Mouse (Mus musculus): ENCODE measurements at regions not wholly inside any gene's neighbourhood (a gene's known extent, or its start where the extent isn't known, plus 50 kb on each side); places are given as distances from the start of the nearest gene placed in this dataset.

DNA sequence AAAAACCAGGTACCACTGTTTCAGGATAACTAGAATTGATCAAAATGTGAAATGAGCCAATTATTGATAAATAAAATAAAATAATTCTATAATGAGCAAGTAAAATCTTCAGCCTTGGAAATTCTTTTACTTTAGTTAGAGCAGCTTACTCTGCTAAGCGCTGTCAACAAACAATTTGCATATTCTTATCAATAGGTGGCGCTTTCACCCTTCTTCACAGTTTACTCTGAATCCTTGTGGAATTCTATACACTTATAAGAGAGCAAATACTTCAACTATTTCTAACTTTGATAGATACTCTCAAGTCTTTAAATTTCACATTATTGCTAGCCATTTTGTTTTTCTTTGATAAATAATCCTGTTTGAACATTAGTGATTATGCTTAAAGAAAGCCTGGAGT lies 812.5 kb upstream of the Klhl1 start:
- TF ChIP-seq POLR2A (IDR thresholded peaks at IDR 0.05; ENCODE audit: extremely low read depth, insufficient read depth, low read length) (no peak), CTCF (IDR thresholded peaks at IDR 0.05; ENCODE audit: extremely low read depth, insufficient read depth, low read length) (no peak)

Measured in cortical plate, adult 2 months (tissue).